Mouse (Mus musculus): Measurements from ENCODE around the gene Slc36a2. TPM values are rescaled to one million over a fixed set of nuclear protein-coding genes. Genes with fewer than 3 reads are reported as not detected.

The Slc36a2 gene
- 0.12 TPM for polyA plus RNA-seq (2021)

- no peak for ATAC-seq
- no peak for DNase-seq (ENCODE audit: low read depth, low spot score)
- in situ Hi-C loops (cut with MboI; ENCODE audit: low pct_unique_long_range_greater_than_20kb) = no loop called here
- ChIA-PET CTCF (interaction anchor here (1.2 to 1.7 kb wide), 2 partner anchors 10 to 13 kb away, joined by 3 read pairs; no protein-coding TSS in a partner anchor), POLR2A (no interaction called here)
- no peak for TF ChIP-seq CTCF (IDR thresholded peaks at IDR 0.05)
- H3K27me3 ChIP-seq = peaks cover 31% of the 10 kb centered on the region
These were observed at the start of gene Slc36a2 for GRCm38 (mm10) chr11:55184733-55185291. Gene Slc36a2, minus strand, starts transcription at chr11:55185077.

- ChIA-PET POLR2A (interaction anchor here (0.7 kb wide), 1 partner anchor 44 kb away, joined by 3 read pairs; no protein-coding TSS in a partner anchor), CTCF (interaction anchor here (1.4 to 1.5 kb wide), 2 partner anchors 14 to 23 kb away, joined by 3 to 4 read pairs; no protein-coding TSS in a partner anchor)
- DNase-seq (ENCODE audit: low read depth, low spot score) (no peak), ATAC-seq (no peak)
- H3K27me3 ChIP-seq = no peaks in the 10 kb centered on the region
- in situ Hi-C loops (cut with MboI; ENCODE audit: low pct_unique_long_range_greater_than_20kb) = no loop called here
- TF ChIP-seq CTCF (IDR thresholded peaks at IDR 0.05) = no peak
These were observed 49.4 kb upstream of the Slc36a2 start for GRCm38 (mm10) chr11:55234288-55234687.

- in situ Hi-C loops (cut with MboI; ENCODE audit: low pct_unique_long_range_greater_than_20kb) = no loop called here
- POLR2A ChIA-PET = no interaction called here
These were observed 46.2 kb upstream of the Slc36a2 start for GRCm38 (mm10) chr11:55231034-55231433.

GRCm38 (mm10) chr11:55221306-55221705 is 36.4 kb upstream of the Slc36a2 start:
- no peaks in the 10 kb centered on the region for H3K27me3 ChIP-seq
- DNase-seq (ENCODE audit: low read depth, low spot score) (no peak), ATAC-seq (no peak)
- in situ Hi-C loops (cut with MboI; ENCODE audit: low pct_unique_long_range_greater_than_20kb) = no loop called here
- CTCF ChIA-PET = interaction anchor here (1.4 kb wide), 1 partner anchor 19 kb away, joined by 5 read pairs; no protein-coding TSS in a partner anchor
- POLR2A ChIA-PET = no interaction called here
- TF ChIP-seq CTCF (IDR thresholded peaks at IDR 0.05) = no peak

More at GRCm38 (mm10) chr11:55231034-55231433, 46.2 kb upstream of the Slc36a2 start:
- ATAC-seq = no peak
- no peak for DNase-seq (ENCODE audit: low read depth, low spot score)
- H3K27me3 ChIP-seq = no peaks in the 10 kb centered on the region
- CTCF ChIA-PET = interaction anchor here (1.3 kb wide), 1 partner anchor 9 kb away, joined by 3 read pairs; no protein-coding TSS in a partner anchor
- no peak for TF ChIP-seq CTCF (IDR thresholded peaks at IDR 0.05)

GRCm38 (mm10) chr11:55218473-55218872 is 33.6 kb upstream of the Slc36a2 start:
- POLR2A ChIA-PET = no interaction called here
- no peak for TF ChIP-seq CTCF (IDR thresholded peaks at IDR 0.05)
- CTCF ChIA-PET = interaction anchor here (1.3 kb wide), 1 partner anchor 14 kb away, joined by 4 read pairs; the partner anchor contains the start of gene Slc36a1

GRCm38 (mm10) chr11:55217880-55218279 is 33.0 kb upstream of the Slc36a2 start:
- CTCF ChIA-PET = interaction anchor here (1.3 kb wide), 1 partner anchor 14 kb away, joined by 4 read pairs; the partner anchor contains the start of gene Slc36a1
- no peak for TF ChIP-seq CTCF (IDR thresholded peaks at IDR 0.05)
- in situ Hi-C loops (cut with MboI; ENCODE audit: low pct_unique_long_range_greater_than_20kb) = no loop called here
- DNase-seq (ENCODE audit: low read depth, low spot score) = no peak
- ATAC-seq = no peak
- POLR2A ChIA-PET = no interaction called here
- no peaks in the 10 kb centered on the region for H3K27me3 ChIP-seq

More at GRCm38 (mm10) chr11:55218473-55218872, 33.6 kb upstream of the Slc36a2 start:
- no peaks in the 10 kb centered on the region for H3K27me3 ChIP-seq
- DNase-seq (ENCODE audit: low read depth, low spot score) = no peak
- in situ Hi-C loops (cut with MboI; ENCODE audit: low pct_unique_long_range_greater_than_20kb) = no loop called here
- ATAC-seq = no peak

GRCm38 (mm10) chr11:55217418-55217817 is 32.5 kb upstream of the Slc36a2 start:
- no peak for TF ChIP-seq CTCF (IDR thresholded peaks at IDR 0.05)
- DNase-seq (ENCODE audit: low read depth, low spot score) (no peak), ATAC-seq (no peak)
- ChIA-PET POLR2A (no interaction called here), CTCF (no interaction called here)
- no peaks in the 10 kb centered on the region for H3K27me3 ChIP-seq
- in situ Hi-C loops (cut with MboI; ENCODE audit: low pct_unique_long_range_greater_than_20kb) = no loop called here

- POLR2A ChIA-PET = no interaction called here
- H3K27me3 ChIP-seq = no peaks in the 10 kb centered on the region
- DNase-seq (ENCODE audit: low read depth, low spot score) = no peak
- CTCF ChIA-PET = no interaction called here
- in situ Hi-C loops (cut with MboI; ENCODE audit: low pct_unique_long_range_greater_than_20kb) = no loop called here
- ATAC-seq = no peak
- no peak for TF ChIP-seq CTCF (IDR thresholded peaks at IDR 0.05)
These were observed 32.0 kb upstream of the Slc36a2 start for GRCm38 (mm10) chr11:55216830-55217229.

- no peak for TF ChIP-seq CTCF (IDR thresholded peaks at IDR 0.05)
- in situ Hi-C loops (cut with MboI; ENCODE audit: low pct_unique_long_range_greater_than_20kb) = no loop called here
- DNase-seq (ENCODE audit: low read depth, low spot score) (no peak), ATAC-seq (no peak)
- H3K27me3 ChIP-seq = no peaks in the 10 kb centered on the region
- ChIA-PET POLR2A (no interaction called here), CTCF (interaction anchor here (1.3 kb wide), 1 partner anchor 170 kb away, joined by 3 read pairs; no protein-coding TSS in a partner anchor)
These were observed 31.2 kb upstream of the Slc36a2 start for GRCm38 (mm10) chr11:55216061-55216460.

- POLR2A ChIA-PET = no interaction called here
- H3K27me3 ChIP-seq = no peaks in the 10 kb centered on the region
- in situ Hi-C loops (cut with MboI; ENCODE audit: low pct_unique_long_range_greater_than_20kb) = no loop called here
- DNase-seq (ENCODE audit: low read depth, low spot score) (no peak), ATAC-seq (no peak)
- TF ChIP-seq CTCF (IDR thresholded peaks at IDR 0.05) = no peak
- CTCF ChIA-PET = interaction anchor here (0.9 to 1.3 kb wide), 2 partner anchors 26 to 171 kb away, joined by 3 read pairs; no protein-coding TSS in a partner anchor
These were observed 30.1 kb upstream of the Slc36a2 start for GRCm38 (mm10) chr11:55214978-55215377.

GRCm38 (mm10) chr11:55214161-55214560 is 29.3 kb upstream of the Slc36a2 start:
- ATAC-seq (no peak), DNase-seq (ENCODE audit: low read depth, low spot score) (no peak)
- in situ Hi-C loops (cut with MboI; ENCODE audit: low pct_unique_long_range_greater_than_20kb) = no loop called here
- ChIA-PET CTCF (interaction anchor here (0.9 to 2.3 kb wide), 4 partner anchors 22 to 173 kb away, joined by 3 to 10 read pairs (median 7); no protein-coding TSS in a partner anchor), POLR2A (no interaction called here)
- H3K27me3 ChIP-seq = no peaks in the 10 kb centered on the region
- no peak for TF ChIP-seq CTCF (IDR thresholded peaks at IDR 0.05)

All from Patski (cell line).